Mouse (Mus musculus) midbrain, embryonic 13.5 days (tissue): Measurements from ENCODE around the gene Cd300ld5. TPM values are rescaled to one million over a fixed set of nuclear protein-coding genes. Genes with fewer than 3 reads are reported as not detected.
A peak's percentile ranks its signal among the peaks of the same experiment; 100 is the strongest.

ENCODE experiments used
- ATAC-seq: fragments of 200-750 bp; cut with Nextera tagmentation; 2 replicates; pipeline ENCODE4 v1.8.0; 2017; ENCODE audit warnings: mild to moderate bottlenecking, moderate TSS enrichment, moderate library complexity
- H3K27ac ChIP-seq: fragments of 300-500 bp; sonication (generic); 2 replicates; pipeline ENCODE4 v1.5.1; 2015; ENCODE audit warnings: inconsistent platforms, mild to moderate bottlenecking, moderate library complexity
- H3K27me3 ChIP-seq: fragments of 300-500 bp; sonication (generic); 2 replicates; pipeline ENCODE4 v1.6.1; 2015; ENCODE audit warnings: mild to moderate bottlenecking, inconsistent platforms
- H3K36me3 ChIP-seq: fragments of 300-500 bp; sonication (generic); 2 replicates; pipeline ENCODE4 v1.6.1; 2015; ENCODE audit warnings: mild to moderate bottlenecking, inconsistent platforms
- H3K4me1 ChIP-seq: fragments of 300-500 bp; sonication (generic); replicated peaks from 2 replicates; pipeline ENCODE4 v1.6.1; 2015; ENCODE audit warnings: inconsistent platforms
- H3K4me2 ChIP-seq: fragments of 300-500 bp; sonication (generic); replicated peaks from 2 replicates; pipeline ENCODE4 v1.6.1; 2015; ENCODE audit warnings: moderate library complexity, mild to moderate bottlenecking, inconsistent platforms
- H3K4me3 ChIP-seq: fragments of 300-500 bp; sonication (generic); replicated peaks from 2 replicates; pipeline ENCODE4 v1.5.1; 2015; ENCODE audit warnings: mild to moderate bottlenecking, inconsistent platforms
- H3K9ac ChIP-seq: fragments of 300-500 bp; sonication (generic); replicated peaks from 2 replicates; pipeline ENCODE4 v1.6.1; 2015; ENCODE audit warnings: mild to moderate bottlenecking, inconsistent platforms
- H3K9me3 ChIP-seq: fragments of 300-500 bp; sonication (generic); 2 replicates; pipeline ENCODE4 v1.6.1; 2016; ENCODE audit warnings: mild to moderate bottlenecking, inconsistent platforms
- WGBS: fragments of 180-500 bp; shearing (Covaris S2); methylation state at CpG from one replicate; pipeline ENCODE4 v1.1.7; 2015; 5-methylcytosine and 5-hydroxymethylcytosine counted together
- polyA plus RNA-seq: library from polyadenylated mRNA; unstranded; fragments of >200 nt; fragmentation: Nextera tagmentation; extraction: Ambion mirVana; gene quantifications from 2 replicates; pipeline ENCODE4 v1.2.1, GENCODE M21; 2015

The Cd300ld5 gene
- polyA plus RNA-seq, 1 experiment from 2014 or later = not detected

- Histone ChIP-seq H3K9ac (no peak overlapping the region), H3K9me3 (no peaks in the 10 kb centered on the region), H3K27me3 (peaks cover 31% of the 10 kb centered on the region), H3K4me1 (peaks cover 19% of the 10 kb centered on the region), H3K4me2 (no peak overlapping the region), H3K36me3 (no peaks in the 10 kb centered on the region), H3K4me3 (no peak overlapping the region), H3K27ac (no peak overlapping the region)
- 56% methylated on average over 5 of the region's 5 CpGs for WGBS
- no peak for ATAC-seq
These were observed 35.4 kb upstream of the Cd300ld5 start for GRCm38 (mm10) chr11:115073002-115073401.

- H3K4me3 ChIP-seq = no peak overlapping the region
- no peak for ATAC-seq
- H3K4me1 ChIP-seq = peaks cover 19% of the 10 kb centered on the region
- H3K27ac ChIP-seq = no peak overlapping the region
- H3K27me3 ChIP-seq = peaks cover 31% of the 10 kb centered on the region
- no peaks in the 10 kb centered on the region for H3K9me3 ChIP-seq
- peak overlapping the region; percentile 37 for H3K4me2 ChIP-seq
- 17% methylated on average over 14 of the region's 14 CpGs for WGBS
- H3K9ac ChIP-seq = 0 out of 2 replicates have a peak overlapping the region, but pooled peaks have one; percentile 16
- H3K36me3 ChIP-seq = no peaks in the 10 kb centered on the region
These were observed 34.2 kb upstream of the Cd300ld5 start for GRCm38 (mm10) chr11:115071631-115072294.

DNA sequence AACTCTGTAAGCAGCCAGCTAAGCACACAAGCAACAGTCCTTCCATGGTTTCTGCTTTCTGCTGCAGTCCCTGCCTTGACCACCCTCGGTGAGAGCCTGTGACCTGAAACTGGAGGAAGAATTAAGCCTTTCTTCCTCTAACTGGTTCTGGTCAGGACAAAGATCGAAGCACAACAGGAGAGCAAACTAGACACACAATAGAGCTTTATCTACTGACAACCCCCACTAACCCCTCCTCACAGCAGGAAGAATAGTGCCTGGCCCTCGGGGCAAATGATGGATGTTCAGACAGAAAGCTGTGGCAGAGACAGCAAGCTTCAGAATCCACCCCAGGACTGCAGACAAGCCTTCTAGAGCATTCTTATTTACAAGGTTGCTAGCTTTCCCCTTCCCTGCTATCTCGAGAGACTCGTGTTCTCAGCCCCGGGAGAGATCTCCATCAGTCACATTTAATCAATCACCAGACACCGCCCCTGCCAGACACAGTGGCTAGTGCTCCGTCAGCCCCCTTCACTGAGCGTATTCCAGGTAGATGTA is 33.5 kb upstream of the Cd300ld5 start:
- WGBS = 6% methylated on average over 9 of the region's 9 CpGs
- Histone ChIP-seq H3K36me3 (no peaks in the 10 kb centered on the region), H3K4me3 (no peak overlapping the region), H3K27me3 (peaks cover 31% of the 10 kb centered on the region), H3K4me2 (peak overlapping the region; percentile 37), H3K27ac (no peak overlapping the region), H3K4me1 (peaks cover 19% of the 10 kb centered on the region), H3K9me3 (no peaks in the 10 kb centered on the region), H3K9ac (0 out of 2 replicates have a peak overlapping the region, but pooled peaks have one; percentile 16)
- no peak for ATAC-seq

DNA sequence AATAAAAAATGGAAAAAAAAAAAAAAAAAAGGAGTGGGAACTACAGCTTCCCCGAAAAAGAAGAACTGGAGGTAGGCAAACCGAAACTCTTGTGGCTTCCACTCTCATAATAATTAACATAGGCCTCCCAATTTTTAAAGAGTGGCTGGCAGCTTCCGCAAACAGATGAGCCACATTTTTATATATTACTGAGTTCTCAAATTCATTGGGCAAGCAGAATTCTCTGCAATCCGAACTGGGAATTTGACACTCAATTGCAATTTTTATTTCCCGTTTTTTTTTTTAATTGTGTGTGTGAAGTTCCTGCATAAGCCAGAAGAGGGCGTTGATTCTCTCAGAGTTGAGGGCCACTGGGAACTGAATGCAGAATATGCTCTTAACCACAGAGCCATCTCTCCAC is 29.2 kb upstream of the Cd300ld5 start:
- WGBS = 74% methylated on average over 6 of the region's 6 CpGs
- Histone ChIP-seq H3K27ac (no peak overlapping the region), H3K4me3 (no peak overlapping the region), H3K27me3 (peaks cover 21% of the 10 kb centered on the region), H3K9ac (no peak overlapping the region), H3K9me3 (no peaks in the 10 kb centered on the region), H3K4me2 (no peak overlapping the region), H3K36me3 (no peaks in the 10 kb centered on the region), H3K4me1 (peaks cover 20% of the 10 kb centered on the region)
- no peak for ATAC-seq

- Histone ChIP-seq H3K4me1 (0 out of 2 replicates have a peak, but pooled peaks cover 6% of the 10 kb centered on the region), H3K27me3 (no peaks in the 10 kb centered on the region), H3K36me3 (no peaks in the 10 kb centered on the region), H3K4me2 (no peak within 1 kb of the TSS), H3K4me3 (no peak within 1 kb of the TSS), H3K9ac (no peak within 1 kb of the TSS), H3K9me3 (no peaks in the 10 kb centered on the region), H3K27ac (no peak within 1 kb of the TSS)
- ATAC-seq = no peak
- WGBS = 31% methylated on average over 5 of the region's 5 CpGs
These were observed 24.5 kb upstream of the Cd300ld5 start, which contains the start of gene Cd300e for GRCm38 (mm10) chr11:115062077-115062476. Cd300e (minus strand) TSS chr11:115062177.

DNA sequence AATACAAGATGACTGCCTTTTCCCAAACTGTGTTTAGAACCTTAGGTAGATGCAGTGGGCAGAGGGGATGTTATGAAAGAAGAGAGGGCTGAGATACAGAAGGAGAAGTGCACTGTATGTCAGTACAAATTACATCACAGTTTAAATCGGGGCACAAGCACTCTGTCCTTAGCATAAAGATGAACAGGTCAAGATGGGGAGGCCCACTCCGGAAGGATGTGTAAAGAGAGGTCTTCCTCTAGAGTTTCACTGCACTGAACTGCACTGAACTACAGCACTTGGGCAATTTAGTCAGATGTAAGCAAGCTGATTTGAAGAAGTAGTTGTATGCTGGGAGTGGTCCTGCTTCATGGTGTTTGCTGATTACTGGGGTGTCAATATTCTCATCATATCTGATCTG is 22.2 kb upstream of the Cd300ld5 start:
- no peak overlapping the region for H3K4me3 ChIP-seq
- 91% methylated on average over 2 of the region's 2 CpGs for WGBS
- H3K27me3 ChIP-seq = no peaks in the 10 kb centered on the region
- H3K36me3 ChIP-seq = no peaks in the 10 kb centered on the region
- no peak overlapping the region for H3K9ac ChIP-seq
- no peaks in the 10 kb centered on the region for H3K9me3 ChIP-seq
- no peak overlapping the region for H3K4me2 ChIP-seq
- H3K4me1 ChIP-seq = 0 out of 2 replicates have a peak, but pooled peaks cover 6% of the 10 kb centered on the region
- ATAC-seq = no peak
- H3K27ac ChIP-seq = no peak overlapping the region

GRCm38 (mm10) chr11:115058701-115059100 is 21.1 kb upstream of the Cd300ld5 start:
- 79% methylated on average over 4 of the region's 4 CpGs for WGBS
- Histone ChIP-seq H3K9ac (no peak overlapping the region), H3K27me3 (no peaks in the 10 kb centered on the region), H3K36me3 (no peaks in the 10 kb centered on the region), H3K4me3 (no peak overlapping the region), H3K4me1 (0 out of 2 replicates have a peak, but pooled peaks cover 6% of the 10 kb centered on the region), H3K4me2 (no peak overlapping the region), H3K9me3 (no peaks in the 10 kb centered on the region), H3K27ac (no peak overlapping the region)
- no peak for ATAC-seq

GRCm38 (mm10) chr11:115054537-115054936 is 17.0 kb upstream of the Cd300ld5 start:
- Histone ChIP-seq H3K4me3 (no peak overlapping the region), H3K27ac (no peak overlapping the region), H3K36me3 (no peaks in the 10 kb centered on the region), H3K4me1 (no peaks in the 10 kb centered on the region), H3K4me2 (no peak overlapping the region), H3K9me3 (no peaks in the 10 kb centered on the region), H3K27me3 (0 out of 2 replicates have a peak, but pooled peaks cover 7% of the 10 kb centered on the region), H3K9ac (no peak overlapping the region)
- no peak for ATAC-seq

DNA sequence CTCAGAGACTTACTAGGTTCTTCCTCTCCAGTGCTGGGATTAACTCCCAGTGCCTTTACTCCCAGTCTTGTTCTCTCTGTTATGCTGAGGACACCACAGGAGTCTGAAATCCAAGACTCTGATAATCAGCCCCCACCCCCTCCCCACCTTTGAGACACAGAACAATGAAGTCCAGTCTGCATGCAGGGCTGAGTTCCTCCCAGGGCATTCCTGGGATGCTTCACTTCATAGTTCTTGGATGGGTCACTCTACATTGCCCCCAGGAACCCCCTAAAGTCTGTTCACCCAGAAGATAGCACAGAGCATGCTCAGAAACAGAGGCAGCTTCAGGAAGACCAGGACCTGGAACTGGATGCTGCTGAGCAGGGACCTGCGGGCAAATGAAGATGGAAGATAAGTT is 15.4 kb upstream of the Cd300ld5 start:
- Histone ChIP-seq H3K36me3 (no peaks in the 10 kb centered on the region), H3K9me3 (no peaks in the 10 kb centered on the region), H3K27me3 (0 out of 2 replicates have a peak, but pooled peaks cover 7% of the 10 kb centered on the region), H3K4me2 (no peak overlapping the region), H3K27ac (no peak overlapping the region), H3K4me1 (no peaks in the 10 kb centered on the region), H3K9ac (no peak overlapping the region), H3K4me3 (no peak overlapping the region)
- no peak for ATAC-seq
- WGBS = 93% methylated on average over 1 of the region's 1 CpGs

DNA sequence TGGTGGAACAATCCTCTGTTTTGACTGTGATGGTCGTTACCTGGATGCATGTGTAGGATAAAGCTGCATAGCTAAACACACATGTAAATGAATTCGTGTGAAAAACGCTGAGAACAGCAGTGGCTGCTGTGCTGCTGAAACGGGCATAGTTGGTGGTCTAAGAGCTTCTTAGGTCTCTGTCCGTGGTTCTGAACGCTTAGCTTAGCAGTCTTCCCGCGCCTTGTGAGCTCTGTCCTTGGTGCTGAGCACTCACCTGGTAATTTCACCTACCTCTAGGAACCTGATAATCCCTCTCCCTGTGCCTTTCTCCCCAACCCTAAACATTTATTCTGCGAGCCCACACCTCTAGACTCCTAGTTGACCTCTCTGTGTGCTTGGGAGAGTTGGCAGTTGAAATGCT is 14.6 kb upstream of the Cd300ld5 start:
- WGBS = 4% methylated on average over 9 of the region's 9 CpGs
- no peak for ATAC-seq
- H3K36me3 ChIP-seq = no peaks in the 10 kb centered on the region

GRCm38 (mm10) chr11:115049282-115049895 is 11.8 kb upstream of the Cd300ld5 start:
- Histone ChIP-seq H3K9ac (no peak overlapping the region), H3K27ac (no peak overlapping the region), H3K36me3 (no peaks in the 10 kb centered on the region), H3K4me1 (no peaks in the 10 kb centered on the region), H3K4me3 (no peak overlapping the region), H3K27me3 (0 out of 2 replicates have a peak, but pooled peaks cover 7% of the 10 kb centered on the region), H3K9me3 (no peaks in the 10 kb centered on the region), H3K4me2 (no peak overlapping the region)
- no peak for ATAC-seq
- WGBS = 52% methylated on average over 3 of the region's 3 CpGs

More for the DNA sequence above, 14.6 kb upstream of the Cd300ld5 start:
- 0 out of 2 replicates have a peak, but pooled peaks cover 7% of the 10 kb centered on the region for H3K27me3 ChIP-seq
- H3K4me2 ChIP-seq = no peak overlapping the region
- no peak overlapping the region for H3K27ac ChIP-seq
- H3K4me3 ChIP-seq = no peak overlapping the region
- no peaks in the 10 kb centered on the region for H3K4me1 ChIP-seq
- no peaks in the 10 kb centered on the region for H3K9me3 ChIP-seq
- no peak overlapping the region for H3K9ac ChIP-seq

- Histone ChIP-seq H3K9me3 (no peaks in the 10 kb centered on the region), H3K27me3 (0 out of 2 replicates have a peak, but pooled peaks cover 7% of the 10 kb centered on the region), H3K9ac (no peak within 1 kb of the TSS), H3K4me1 (no peaks in the 10 kb centered on the region), H3K4me2 (no peak within 1 kb of the TSS), H3K4me3 (no peak within 1 kb of the TSS), H3K27ac (no peak within 1 kb of the TSS), H3K36me3 (no peaks in the 10 kb centered on the region)
- no peak for ATAC-seq
- 78% methylated on average over 2 of the region's 2 CpGs for WGBS
These were observed 10.7 kb upstream of the Cd300ld5 start, which contains the start of gene Cd300ld3 for GRCm38 (mm10) chr11:115048259-115048658. Cd300ld3 (minus strand) TSS chr11:115048409.
